Mouse (Mus musculus): ENCODE measurements around the gene 9230102O04Rik. TPM values are rescaled to one million over a fixed set of nuclear protein-coding genes. Genes with fewer than 3 reads are reported as not detected.

9230102O04Rik gene
- polyA plus RNA-seq, 1 experiment from 2014 or later: not detected

DNA sequence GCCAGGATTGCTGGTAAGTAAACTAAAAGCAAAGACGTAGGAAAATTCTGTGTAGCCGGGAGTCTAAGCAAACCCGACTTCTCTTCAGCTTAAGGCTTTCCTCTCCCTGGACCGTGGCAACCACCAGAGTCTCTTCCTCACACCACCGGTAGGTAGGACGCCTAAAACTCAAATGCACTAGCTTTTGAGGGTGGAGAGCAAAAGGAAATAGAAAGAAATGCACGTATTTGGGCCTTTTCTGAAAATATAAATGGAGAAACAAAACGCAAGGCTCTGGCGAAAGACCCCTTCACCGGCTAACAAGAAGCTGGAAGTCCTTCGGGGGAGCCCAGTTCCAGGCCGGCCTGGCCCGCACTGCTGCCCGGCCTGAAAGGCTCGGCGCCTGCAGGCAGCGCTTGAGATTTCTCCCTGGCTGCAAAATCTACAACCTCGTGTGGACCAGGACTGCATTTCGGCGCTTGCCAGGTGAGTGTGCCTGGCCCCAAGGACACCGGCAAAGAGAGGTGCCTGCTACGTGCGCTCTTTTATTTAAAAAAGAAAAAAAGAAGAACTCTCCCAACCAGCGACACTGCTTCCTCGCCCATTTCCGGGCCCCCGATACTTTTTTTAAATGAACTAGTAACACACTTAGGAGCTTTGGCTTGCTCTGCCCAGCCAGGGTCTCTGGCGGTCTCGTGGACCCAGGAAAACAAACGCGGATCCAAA is 12.6 kb downstream of the 9230102O04Rik start:
- ATAC-seq: no peak
- WGBS: 12% methylated on average over 31 of the region's 31 CpGs
- Histone ChIP-seq H3K27me3 (replicated peaks) (peaks cover 81% of the 10 kb centered on the region), H3K4me2 (replicated peaks) (peak overlapping the region; percentile 99), H3K9ac (no peak overlapping the region), H3K9me3 (no peaks in the 10 kb centered on the region), H3K36me3 (no peaks in the 10 kb centered on the region), H3K4me1 (replicated peaks) (peaks cover 28% of the 10 kb centered on the region), H3K4me3 (replicated peaks) (peak overlapping the region; percentile 31), H3K27ac (no peak overlapping the region)

DNA sequence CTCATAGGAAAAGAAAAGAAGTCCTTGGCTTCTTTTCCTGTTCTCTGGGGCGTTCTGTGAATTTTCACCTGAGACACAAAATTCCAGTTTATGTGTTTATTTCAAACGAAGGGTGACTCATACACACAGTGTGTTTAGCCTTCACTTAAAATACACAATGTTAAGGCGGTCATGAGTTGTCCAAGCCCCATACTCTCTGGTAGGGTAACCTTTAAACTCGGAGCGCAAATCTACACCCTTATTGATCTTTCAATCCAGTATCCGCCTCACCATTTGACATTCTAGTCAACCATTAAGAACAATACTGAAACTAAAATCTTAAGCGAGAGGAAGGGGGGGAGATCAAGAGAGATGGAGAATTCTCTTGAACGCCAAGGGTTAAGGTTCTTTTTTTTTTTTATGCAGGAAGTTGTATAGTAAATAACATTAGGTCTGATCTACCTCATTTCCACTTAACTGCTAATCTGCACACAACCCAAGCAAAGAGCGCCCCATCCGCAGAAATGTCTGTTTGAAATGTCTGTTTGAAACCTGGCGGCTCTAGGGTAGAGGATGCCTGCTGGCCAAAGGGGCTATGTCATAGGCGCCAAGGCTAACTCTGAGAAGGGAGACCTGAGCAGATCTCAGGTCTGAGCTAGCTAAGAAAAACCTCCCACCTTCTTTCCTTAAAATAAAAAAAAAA is 13.5 kb downstream of the 9230102O04Rik start:
- no peak for ATAC-seq
- peaks cover 78% of the 10 kb centered on the region for H3K27me3 ChIP-seq (replicated peaks)
- H3K9ac ChIP-seq: no peak overlapping the region
- H3K4me3 ChIP-seq (replicated peaks): no peak overlapping the region
- no peaks in the 10 kb centered on the region for H3K9me3 ChIP-seq
- no peak overlapping the region for H3K27ac ChIP-seq
- no peak overlapping the region for H3K4me2 ChIP-seq (replicated peaks)
- H3K36me3 ChIP-seq: no peaks in the 10 kb centered on the region
- WGBS: 37% methylated on average over 12 of the region's 12 CpGs
- H3K4me1 ChIP-seq (replicated peaks): peaks cover 19% of the 10 kb centered on the region

DNA sequence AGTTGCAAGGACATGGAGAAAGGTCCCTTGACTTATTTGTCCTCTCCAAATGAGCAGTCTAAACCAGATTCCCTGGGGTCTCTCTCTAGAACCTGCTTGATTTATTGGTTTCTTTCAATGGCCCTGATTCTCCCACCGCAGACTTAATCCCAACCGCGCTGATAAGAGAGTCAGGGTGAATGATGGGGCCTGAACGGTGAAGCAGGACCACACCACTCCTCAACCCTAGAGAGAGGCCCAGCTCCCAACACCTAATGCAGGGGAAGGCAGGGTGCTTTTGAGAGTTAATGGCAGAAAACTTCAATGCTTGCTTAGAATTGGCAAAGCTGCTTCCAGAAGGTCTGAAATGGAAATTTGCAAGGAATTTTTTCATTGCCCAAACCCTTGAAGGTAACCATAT is 14.1 kb downstream of the 9230102O04Rik start:
- H3K27ac ChIP-seq: no peak overlapping the region
- no peak overlapping the region for H3K4me2 ChIP-seq (replicated peaks)
- no peak for ATAC-seq
- H3K9ac ChIP-seq: no peak overlapping the region
- 21% methylated on average over 4 of the region's 4 CpGs for WGBS
- peaks cover 76% of the 10 kb centered on the region for H3K27me3 ChIP-seq (replicated peaks)
- peaks cover 17% of the 10 kb centered on the region for H3K4me1 ChIP-seq (replicated peaks)
- no peak overlapping the region for H3K4me3 ChIP-seq (replicated peaks)
- no peaks in the 10 kb centered on the region for H3K36me3 ChIP-seq
- H3K9me3 ChIP-seq: no peaks in the 10 kb centered on the region

DNA sequence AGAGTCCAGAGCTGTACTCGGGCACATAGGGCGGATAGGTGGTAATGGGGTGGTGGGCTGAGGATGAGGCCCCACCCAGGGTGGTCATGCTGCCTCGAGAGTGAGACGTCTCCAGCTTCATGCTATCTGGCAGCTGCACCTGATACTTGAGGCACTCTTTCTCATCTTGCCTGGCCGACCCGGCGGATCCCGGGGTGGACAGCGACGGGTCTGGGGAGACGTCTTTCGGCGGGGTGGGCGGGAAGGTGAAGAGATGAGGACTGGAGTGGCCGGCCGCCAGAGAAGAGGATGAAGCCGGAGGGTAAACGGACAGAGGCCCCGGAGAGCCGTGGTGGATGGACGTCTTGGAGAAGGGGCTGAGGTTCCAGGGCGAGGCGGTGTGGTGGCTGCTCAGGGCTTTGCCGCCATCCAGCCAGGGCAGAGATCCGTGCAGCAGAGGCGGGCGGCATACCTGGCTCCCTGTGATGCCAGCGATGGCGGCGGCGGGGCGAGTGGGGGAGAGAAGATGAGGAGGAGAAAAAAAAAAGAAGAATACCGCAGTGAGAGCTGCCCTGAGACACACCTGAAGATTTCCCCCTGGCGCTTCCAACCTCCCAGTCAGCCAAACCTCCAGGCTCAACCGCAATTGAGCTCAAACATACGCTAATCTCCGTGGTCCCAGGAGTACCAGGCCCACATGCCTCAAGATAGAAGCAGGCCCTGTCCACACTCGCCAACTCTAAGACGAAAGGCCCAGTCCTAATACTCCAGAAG is 14.7 kb downstream of the 9230102O04Rik start:
- H3K27ac ChIP-seq: no peak overlapping the region
- no peak overlapping the region for H3K4me3 ChIP-seq (replicated peaks)
- WGBS: 19% methylated on average over 39 of the region's 39 CpGs
- H3K9ac ChIP-seq: no peak overlapping the region
- H3K4me2 ChIP-seq (replicated peaks): no peak overlapping the region
- H3K36me3 ChIP-seq: no peaks in the 10 kb centered on the region
- ATAC-seq: no peak
- peaks cover 16% of the 10 kb centered on the region for H3K4me1 ChIP-seq (replicated peaks)
- no peaks in the 10 kb centered on the region for H3K9me3 ChIP-seq
- H3K27me3 ChIP-seq (replicated peaks): peaks cover 73% of the 10 kb centered on the region

DNA sequence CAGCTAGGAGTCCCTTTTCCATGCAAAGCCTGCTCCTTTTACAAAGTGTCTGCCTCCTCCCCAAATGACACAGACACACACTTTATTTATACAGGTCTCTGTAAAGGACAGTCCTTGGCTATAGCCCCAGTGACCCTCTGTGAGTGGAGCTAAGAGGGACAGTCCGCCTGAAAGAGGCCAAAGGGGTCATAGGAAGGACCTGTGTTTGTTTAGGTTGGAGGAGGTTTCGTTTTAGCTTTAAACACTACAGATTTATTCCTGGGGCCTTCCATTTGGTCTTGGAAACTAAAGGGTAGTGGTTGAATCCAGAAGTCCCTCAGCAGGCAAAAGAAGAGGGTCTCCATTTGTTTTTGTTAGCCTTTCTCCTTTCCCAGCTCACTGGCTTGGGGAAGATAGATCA is 15.6 kb downstream of the 9230102O04Rik start:
- no peak overlapping the region for H3K4me2 ChIP-seq (replicated peaks)
- H3K27ac ChIP-seq: no peak overlapping the region
- no peaks in the 10 kb centered on the region for H3K36me3 ChIP-seq
- no peak overlapping the region for H3K4me3 ChIP-seq (replicated peaks)
- ATAC-seq: no peak
- peaks cover 73% of the 10 kb centered on the region for H3K27me3 ChIP-seq (replicated peaks)
- H3K4me1 ChIP-seq (replicated peaks): peaks cover 16% of the 10 kb centered on the region
- 51% methylated on average over 2 of the region's 2 CpGs for WGBS
- H3K9me3 ChIP-seq: no peaks in the 10 kb centered on the region
- H3K9ac ChIP-seq: no peak overlapping the region

DNA sequence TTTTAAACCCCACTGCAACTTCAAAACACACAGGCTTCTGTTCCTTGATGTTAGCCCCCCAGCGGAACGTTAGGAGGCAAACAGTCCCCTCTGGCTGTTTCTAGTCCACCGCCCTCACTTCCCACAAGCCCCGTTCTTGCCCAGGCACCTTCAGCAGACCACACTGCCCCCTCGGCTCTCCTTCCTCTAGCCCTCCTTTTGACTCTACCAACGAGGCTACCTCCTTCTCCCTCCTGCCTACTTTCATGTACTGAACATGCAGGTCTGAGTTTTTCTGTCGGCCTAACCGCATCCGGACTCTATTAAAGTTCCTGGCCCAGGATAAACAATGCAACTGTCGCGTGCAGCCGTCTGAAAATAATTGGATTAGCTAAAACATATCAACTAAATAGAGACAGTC is 16.7 kb downstream of the 9230102O04Rik start:
- H3K4me2 ChIP-seq (replicated peaks): no peak overlapping the region
- no peak overlapping the region for H3K4me3 ChIP-seq (replicated peaks)
- peaks cover 64% of the 10 kb centered on the region for H3K27me3 ChIP-seq (replicated peaks)
- H3K9ac ChIP-seq: no peak overlapping the region
- peaks cover 8% of the 10 kb centered on the region; the same call in 1 of the 2 replicates for H3K4me1 ChIP-seq (replicated peaks)
- H3K27ac ChIP-seq: no peak overlapping the region
- no peaks in the 10 kb centered on the region for H3K9me3 ChIP-seq
- H3K36me3 ChIP-seq: no peaks in the 10 kb centered on the region
- 26% methylated on average over 12 of the region's 12 CpGs for WGBS
- no peak for ATAC-seq

DNA sequence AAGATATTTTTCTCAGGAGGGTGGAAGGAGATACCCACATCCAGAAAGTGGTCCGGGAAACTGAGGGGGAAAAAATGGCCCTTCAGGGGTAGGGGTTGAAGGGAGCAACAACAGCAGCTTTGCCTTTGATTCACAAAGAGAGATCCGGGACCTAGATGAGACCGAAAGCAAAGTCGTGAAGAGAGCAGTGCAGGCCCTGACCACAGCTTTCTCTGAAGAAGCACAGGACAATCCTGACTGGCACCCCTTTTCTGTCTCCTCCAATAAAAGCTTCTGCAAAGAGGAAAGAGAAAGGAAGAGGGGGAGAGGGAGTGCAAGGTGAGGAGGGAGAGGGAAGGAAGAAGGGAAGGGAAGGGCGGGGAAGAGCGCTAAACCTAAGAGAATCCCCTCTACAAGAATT is 17.5 kb downstream of the 9230102O04Rik start:
- WGBS: 58% methylated on average over 6 of the region's 6 CpGs
- Histone ChIP-seq H3K27me3 (replicated peaks) (peaks cover 56% of the 10 kb centered on the region), H3K4me3 (replicated peaks) (no peak overlapping the region), H3K9ac (no peak overlapping the region), H3K4me1 (replicated peaks) (0 out of 2 replicates have a peak, but pooled peaks cover under 1% of the 10 kb centered on the region), H3K27ac (no peak overlapping the region), H3K4me2 (replicated peaks) (no peak overlapping the region), H3K36me3 (no peaks in the 10 kb centered on the region), H3K9me3 (no peaks in the 10 kb centered on the region)
- no peak for ATAC-seq

DNA sequence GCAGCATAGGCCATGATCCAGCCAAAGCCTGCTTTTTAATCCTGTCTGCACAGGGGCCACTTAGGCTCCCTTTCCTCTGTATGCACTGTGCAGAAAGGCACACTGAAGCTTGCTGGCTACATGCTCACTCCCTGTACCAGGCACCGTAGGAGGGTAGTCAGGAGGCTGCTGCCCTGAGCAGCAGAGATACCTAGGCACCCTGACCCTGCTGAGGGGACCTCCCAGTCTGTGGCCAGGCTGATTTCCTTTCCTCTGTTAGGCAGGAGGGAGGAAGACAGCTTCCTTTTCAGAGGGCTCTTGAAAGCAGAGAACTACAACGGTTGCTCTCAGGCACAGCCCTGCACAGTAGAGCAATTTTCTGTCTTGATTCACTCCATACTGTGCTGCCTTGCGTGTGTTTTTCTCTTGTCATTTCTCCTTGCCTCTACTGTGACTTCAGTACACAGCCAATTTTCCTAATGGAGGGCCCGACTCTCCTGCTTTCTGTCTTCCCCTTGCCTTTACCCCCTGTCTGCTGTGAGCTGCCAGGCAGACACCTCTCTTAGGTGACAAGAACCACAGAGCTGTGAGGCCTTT is 18.1 kb downstream of the 9230102O04Rik start:
- Histone ChIP-seq H3K9me3 (no peaks in the 10 kb centered on the region), H3K4me1 (replicated peaks) (no peaks in the 10 kb centered on the region), H3K9ac (no peak overlapping the region), H3K36me3 (no peaks in the 10 kb centered on the region), H3K27me3 (replicated peaks) (peaks cover 51% of the 10 kb centered on the region), H3K4me3 (replicated peaks) (no peak overlapping the region), H3K27ac (no peak overlapping the region), H3K4me2 (replicated peaks) (no peak overlapping the region)
- ATAC-seq: no peak
- WGBS: 40% methylated on average over 4 of the region's 4 CpGs

DNA sequence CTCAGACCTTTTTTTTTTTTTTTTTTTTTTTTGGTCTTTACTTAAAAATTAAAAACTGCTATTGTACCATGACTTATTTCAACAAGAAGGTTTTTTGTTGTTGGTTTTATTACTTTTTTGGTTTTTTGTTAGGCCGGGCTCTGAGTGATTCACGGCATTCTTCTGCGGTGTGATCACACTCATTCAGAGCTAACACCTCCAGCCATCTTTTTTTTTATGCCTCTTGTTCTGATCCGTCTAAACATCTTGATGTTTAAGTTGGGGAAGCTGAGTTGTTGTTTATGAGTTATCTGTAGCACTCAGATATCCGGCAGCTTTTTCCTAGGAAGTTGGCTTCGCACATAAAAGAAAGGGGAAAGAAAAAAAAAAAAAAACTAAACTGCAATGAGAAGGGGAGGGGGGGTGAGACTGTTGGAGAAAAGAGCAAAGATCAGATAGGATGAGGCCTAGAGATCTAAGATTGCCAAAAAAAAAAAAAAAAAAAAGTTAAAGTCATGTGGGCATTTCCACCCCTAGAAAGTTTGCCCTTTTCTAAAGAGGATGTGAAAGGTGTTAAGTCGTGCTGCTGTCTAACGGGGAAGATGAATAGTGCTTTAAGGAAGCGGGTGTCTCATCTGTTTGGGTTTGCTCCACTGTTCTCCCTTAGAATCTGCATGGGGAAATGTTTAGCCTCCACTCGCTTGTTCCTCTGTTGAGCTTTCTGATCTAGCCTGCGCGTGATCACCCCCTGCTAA is 22.1 kb downstream of the 9230102O04Rik start:
- peaks cover 12% of the 10 kb centered on the region for H3K27me3 ChIP-seq (replicated peaks)
- no peaks in the 10 kb centered on the region for H3K36me3 ChIP-seq
- no peak for ATAC-seq
- no peak overlapping the region for H3K9ac ChIP-seq
- H3K4me2 ChIP-seq (replicated peaks): no peak overlapping the region
- H3K4me3 ChIP-seq (replicated peaks): no peak overlapping the region
- no peak overlapping the region for H3K27ac ChIP-seq
- H3K9me3 ChIP-seq: no peaks in the 10 kb centered on the region
- WGBS: 64% methylated on average over 12 of the region's 12 CpGs
- H3K4me1 ChIP-seq (replicated peaks): no peaks in the 10 kb centered on the region

DNA sequence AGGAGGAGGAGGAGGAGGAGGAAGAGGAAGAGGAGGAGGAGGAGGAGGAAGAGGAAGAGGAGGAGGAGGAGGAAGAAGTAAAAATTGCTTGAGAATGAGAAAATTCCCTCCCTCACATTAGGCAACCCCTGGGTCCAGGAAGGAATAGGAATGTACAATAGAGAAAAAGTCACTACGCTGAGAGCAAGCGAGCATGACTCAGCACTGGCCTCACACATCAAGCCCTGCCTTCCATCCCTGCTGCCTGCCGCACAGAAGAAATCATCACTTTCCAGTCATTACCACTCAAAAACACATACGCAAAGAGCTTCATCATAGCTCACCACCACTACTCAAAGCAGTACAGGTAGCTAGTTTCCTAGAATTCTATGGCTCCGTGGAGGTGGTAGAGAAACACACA is 28.6 kb downstream of the 9230102O04Rik start:
- WGBS: 82% methylated on average over 5 of the region's 5 CpGs
- Histone ChIP-seq H3K27me3 (replicated peaks) (no peaks in the 10 kb centered on the region), H3K9ac (no peak overlapping the region), H3K27ac (no peak overlapping the region), H3K36me3 (no peaks in the 10 kb centered on the region), H3K4me2 (replicated peaks) (no peak overlapping the region), H3K9me3 (no peaks in the 10 kb centered on the region), H3K4me3 (replicated peaks) (no peak overlapping the region), H3K4me1 (replicated peaks) (no peaks in the 10 kb centered on the region)
- ATAC-seq: no peak

DNA sequence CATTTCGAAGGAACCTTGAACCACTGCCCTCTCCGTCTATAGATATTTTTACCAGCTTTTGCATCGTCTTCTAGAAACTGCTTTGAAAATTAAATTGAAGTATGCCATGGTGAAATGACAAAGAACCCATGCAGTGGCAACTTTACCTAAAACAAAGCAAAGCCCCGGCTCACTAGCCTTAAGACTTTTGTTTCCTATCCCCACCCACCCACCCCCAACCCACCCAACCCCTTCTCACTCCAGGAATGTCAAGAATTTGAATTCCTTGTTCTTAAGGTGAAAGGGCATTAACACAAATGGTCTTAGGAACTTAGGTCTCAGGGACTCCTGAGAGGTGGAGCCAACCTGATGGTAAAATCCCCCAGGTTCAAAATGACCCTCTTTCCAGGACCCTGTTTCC is 33.5 kb downstream of the 9230102O04Rik start:
- no peaks in the 10 kb centered on the region for H3K4me1 ChIP-seq (replicated peaks)
- no peaks in the 10 kb centered on the region for H3K36me3 ChIP-seq
- H3K9ac ChIP-seq: no peak overlapping the region
- no peak overlapping the region for H3K4me2 ChIP-seq (replicated peaks)
- no peak for ATAC-seq
- no peaks in the 10 kb centered on the region for H3K9me3 ChIP-seq
- H3K27ac ChIP-seq: no peak overlapping the region
- no peaks in the 10 kb centered on the region for H3K27me3 ChIP-seq (replicated peaks)
- WGBS: 47% methylated on average over 4 of the region's 4 CpGs
- H3K4me3 ChIP-seq (replicated peaks): no peak overlapping the region
